Mouse (Mus musculus): ENCODE data around the gene Alk. TPM values are rescaled to one million over a fixed set of nuclear protein-coding genes. Genes with fewer than 3 reads are reported as not detected.
A peak's percentile ranks its signal among the peaks of the same experiment; 100 is the strongest.

Gene Alk
- polyA plus RNA-seq, 1 experiment from 2014 or later = 4.7 TPM

GRCm38 (mm10) chr17:72023323-72023722 is 581.1 kb downstream of the Alk start:
- WGBS = 54% methylated on average over 9 of the region's 9 CpGs
- Histone ChIP-seq H3K9me3 (ENCODE audit: control insufficient read depth, low read length) (no peaks in the 10 kb centered on the region), H3K9ac (replicated peaks; ENCODE audit: low read depth, low read length) (no peak overlapping the region), H3K27ac (ENCODE audit: low read length) (no peak overlapping the region), H3K36me3 (ENCODE audit: control insufficient read depth, insufficient read depth) (no peaks in the 10 kb centered on the region), H3K4me3 (replicated peaks; ENCODE audit: low read length) (no peak overlapping the region), H3K4me2 (ENCODE audit: low read length) (no peak overlapping the region), H3K4me1 (replicated peaks; ENCODE audit: control insufficient read depth, insufficient read depth, low read length) (0 out of 2 replicates have a peak, but pooled peaks cover 4% of the 10 kb centered on the region), H3K27me3 (replicated peaks; ENCODE audit: control insufficient read depth, insufficient read depth, low read length) (no peaks in the 10 kb centered on the region)
- ATAC-seq = peak; percentile 58

GRCm38 (mm10) chr17:72021733-72022669 is 582.4 kb downstream of the Alk start:
- Histone ChIP-seq H3K4me1 (replicated peaks; ENCODE audit: control insufficient read depth, insufficient read depth, low read length) (0 out of 2 replicates have a peak, but pooled peaks cover 4% of the 10 kb centered on the region), H3K36me3 (ENCODE audit: control insufficient read depth, insufficient read depth) (no peaks in the 10 kb centered on the region), H3K27ac (ENCODE audit: low read length) (no peak overlapping the region), H3K4me3 (replicated peaks; ENCODE audit: low read length) (no peak overlapping the region), H3K9me3 (ENCODE audit: control insufficient read depth, low read length) (no peaks in the 10 kb centered on the region), H3K4me2 (ENCODE audit: low read length) (no peak overlapping the region), H3K9ac (replicated peaks; ENCODE audit: low read depth, low read length) (no peak overlapping the region), H3K27me3 (replicated peaks; ENCODE audit: control insufficient read depth, insufficient read depth, low read length) (no peaks in the 10 kb centered on the region)
- ATAC-seq = peak; percentile 47
- WGBS = 62% methylated on average over 10 of the region's 10 CpGs

DNA sequence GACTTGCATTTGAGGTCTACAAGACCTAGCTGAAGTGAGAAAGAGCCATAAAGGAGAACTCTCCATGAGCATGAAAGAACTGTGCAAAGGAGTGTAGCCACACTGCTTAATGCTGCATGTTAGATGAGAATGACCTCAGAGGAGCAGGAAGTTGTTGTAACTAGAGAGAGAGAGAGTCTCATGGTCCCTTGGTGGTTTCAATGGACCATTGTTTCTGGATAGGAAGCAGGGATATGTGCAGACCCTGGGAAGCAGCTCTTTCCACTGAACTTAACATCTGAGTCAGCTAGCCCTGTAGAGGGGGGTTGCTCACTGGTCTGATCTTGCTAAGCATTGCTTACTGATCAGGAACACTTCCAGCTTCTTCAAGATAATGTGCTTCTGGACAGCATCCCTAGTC is 587.1 kb downstream of the Alk start:
- H3K27ac ChIP-seq (ENCODE audit: low read length) = no peak overlapping the region
- no peak for ATAC-seq
- H3K4me2 ChIP-seq (ENCODE audit: low read length) = no peak overlapping the region
- H3K36me3 ChIP-seq (ENCODE audit: control insufficient read depth, insufficient read depth) = no peaks in the 10 kb centered on the region
- no peaks in the 10 kb centered on the region for H3K9me3 ChIP-seq (ENCODE audit: control insufficient read depth, low read length)
- H3K4me3 ChIP-seq (replicated peaks; ENCODE audit: low read length) = no peak overlapping the region
- H3K4me1 ChIP-seq (replicated peaks; ENCODE audit: control insufficient read depth, insufficient read depth, low read length) = peaks cover 10% of the 10 kb centered on the region
- H3K27me3 ChIP-seq (replicated peaks; ENCODE audit: control insufficient read depth, insufficient read depth, low read length) = no peaks in the 10 kb centered on the region
- H3K9ac ChIP-seq (replicated peaks; ENCODE audit: low read depth, low read length) = no peak overlapping the region

DNA sequence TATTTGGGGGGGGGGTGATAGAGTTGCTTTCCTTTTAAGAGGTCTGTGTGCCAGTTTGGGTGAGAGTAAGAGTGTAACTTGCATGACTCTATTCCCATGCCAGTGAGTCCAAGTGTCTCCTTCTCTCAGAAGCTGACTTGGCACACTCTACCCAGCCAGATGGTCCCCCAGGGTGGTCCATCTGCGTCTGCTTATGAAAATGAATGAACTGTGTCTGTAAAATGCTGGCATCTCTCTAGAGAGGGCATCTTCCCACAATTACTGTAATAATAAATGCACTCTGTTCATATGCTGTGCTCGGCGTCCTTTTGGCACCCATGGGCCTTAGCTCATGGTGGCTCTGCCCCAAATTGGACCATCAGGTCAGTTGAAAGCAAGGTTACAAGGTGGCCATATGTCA is 589.2 kb downstream of the Alk start:
- Histone ChIP-seq H3K4me2 (ENCODE audit: low read length) (no peak overlapping the region), H3K27ac (ENCODE audit: low read length) (no peak overlapping the region), H3K9me3 (ENCODE audit: control insufficient read depth, low read length) (no peaks in the 10 kb centered on the region), H3K4me1 (replicated peaks; ENCODE audit: control insufficient read depth, insufficient read depth, low read length) (peaks cover 8% of the 10 kb centered on the region), H3K36me3 (ENCODE audit: control insufficient read depth, insufficient read depth) (no peaks in the 10 kb centered on the region), H3K27me3 (replicated peaks; ENCODE audit: control insufficient read depth, insufficient read depth, low read length) (no peaks in the 10 kb centered on the region), H3K9ac (replicated peaks; ENCODE audit: low read depth, low read length) (no peak overlapping the region), H3K4me3 (replicated peaks; ENCODE audit: low read length) (no peak overlapping the region)
- WGBS = 36% methylated on average over 3 of the region's 3 CpGs
- ATAC-seq = peak; percentile 95

DNA sequence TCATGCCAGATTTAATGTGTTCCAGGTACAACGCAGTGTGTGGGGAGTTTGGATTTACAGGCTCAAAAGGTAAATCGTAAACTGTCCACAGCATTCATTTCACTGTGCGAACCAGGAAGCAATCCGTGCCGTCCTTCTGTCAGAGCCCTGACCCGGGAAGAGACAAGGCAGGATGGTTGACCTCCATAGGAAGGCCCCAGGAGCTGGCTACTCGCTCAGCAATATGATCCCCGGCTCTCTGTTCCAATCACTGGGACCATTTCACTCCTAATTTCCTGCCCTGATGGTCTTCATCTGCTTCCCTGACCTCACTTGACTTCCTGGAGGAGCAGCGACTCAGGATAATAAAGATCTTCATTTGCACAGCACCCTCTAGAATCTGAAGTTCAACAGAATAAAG is 591.7 kb downstream of the Alk start:
- Histone ChIP-seq H3K4me3 (replicated peaks; ENCODE audit: low read length) (no peak overlapping the region), H3K4me1 (replicated peaks; ENCODE audit: control insufficient read depth, insufficient read depth, low read length) (peaks cover 8% of the 10 kb centered on the region), H3K9me3 (ENCODE audit: control insufficient read depth, low read length) (no peaks in the 10 kb centered on the region), H3K4me2 (ENCODE audit: low read length) (no peak overlapping the region), H3K27me3 (replicated peaks; ENCODE audit: control insufficient read depth, insufficient read depth, low read length) (no peaks in the 10 kb centered on the region), H3K36me3 (ENCODE audit: control insufficient read depth, insufficient read depth) (no peaks in the 10 kb centered on the region), H3K9ac (replicated peaks; ENCODE audit: low read depth, low read length) (no peak overlapping the region), H3K27ac (ENCODE audit: low read length) (no peak overlapping the region)
- ATAC-seq = no peak
- whole genome bisulfite sequencing = 88% methylated on average over 9 of the region's 9 CpGs

- Histone ChIP-seq H3K4me1 (replicated peaks; ENCODE audit: control insufficient read depth, insufficient read depth, low read length) (peaks cover 5% of the 10 kb centered on the region), H3K27ac (ENCODE audit: low read length) (no peak overlapping the region), H3K27me3 (replicated peaks; ENCODE audit: control insufficient read depth, insufficient read depth, low read length) (no peaks in the 10 kb centered on the region), H3K9me3 (ENCODE audit: control insufficient read depth, low read length) (no peaks in the 10 kb centered on the region), H3K4me2 (ENCODE audit: low read length) (no peak overlapping the region), H3K36me3 (ENCODE audit: control insufficient read depth, insufficient read depth) (no peaks in the 10 kb centered on the region), H3K4me3 (replicated peaks; ENCODE audit: low read length) (no peak overlapping the region), H3K9ac (replicated peaks; ENCODE audit: low read depth, low read length) (no peak overlapping the region)
- WGBS = 81% methylated on average over 2 of the region's 2 CpGs
- ATAC-seq = no peak
These were observed 594.6 kb downstream of the Alk start for GRCm38 (mm10) chr17:72009836-72010235.

- 81% methylated on average over 5 of the region's 5 CpGs for WGBS
These were observed 596.0 kb downstream of the Alk start for GRCm38 (mm10) chr17:72008389-72008788.

DNA sequence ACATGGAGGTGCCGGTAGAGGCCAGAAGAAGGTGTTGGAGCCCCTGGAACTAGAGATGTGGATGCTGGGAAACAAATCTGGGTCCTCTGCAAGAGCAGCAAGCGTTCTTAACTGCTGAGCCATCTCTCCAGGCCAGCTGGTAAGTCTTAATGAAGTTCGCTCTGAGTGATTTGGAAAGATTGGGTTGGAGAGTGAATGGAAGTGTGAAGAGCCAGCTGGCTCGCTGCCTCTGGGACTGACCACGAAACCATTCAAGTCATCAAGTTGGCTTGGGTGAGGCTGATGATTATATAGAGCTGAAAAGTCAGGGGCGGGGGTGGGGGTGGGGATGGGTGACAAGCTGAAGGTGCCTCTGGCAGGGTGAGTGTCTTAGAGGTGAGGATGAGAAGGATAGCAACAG is 599.1 kb downstream of the Alk start:
- no peaks in the 10 kb centered on the region for H3K36me3 ChIP-seq (ENCODE audit: control insufficient read depth, insufficient read depth)
- H3K4me1 ChIP-seq (replicated peaks; ENCODE audit: control insufficient read depth, insufficient read depth, low read length) = no peaks in the 10 kb centered on the region
- no peak overlapping the region for H3K4me3 ChIP-seq (replicated peaks; ENCODE audit: low read length)
- no peak overlapping the region for H3K9ac ChIP-seq (replicated peaks; ENCODE audit: low read depth, low read length)
- no peaks in the 10 kb centered on the region for H3K27me3 ChIP-seq (replicated peaks; ENCODE audit: control insufficient read depth, insufficient read depth, low read length)
- ATAC-seq = no peak
- H3K9me3 ChIP-seq (ENCODE audit: control insufficient read depth, low read length) = no peaks in the 10 kb centered on the region
- H3K27ac ChIP-seq (ENCODE audit: low read length) = no peak overlapping the region
- WGBS = 70% methylated on average over 6 of the region's 6 CpGs
- H3K4me2 ChIP-seq (ENCODE audit: low read length) = no peak overlapping the region

More at GRCm38 (mm10) chr17:72008389-72008788, 596.0 kb downstream of the Alk start:
- ATAC-seq = no peak
- Histone ChIP-seq H3K9me3 (ENCODE audit: control insufficient read depth, low read length) (no peaks in the 10 kb centered on the region), H3K4me1 (replicated peaks; ENCODE audit: control insufficient read depth, insufficient read depth, low read length) (no peaks in the 10 kb centered on the region), H3K4me3 (replicated peaks; ENCODE audit: low read length) (no peak overlapping the region), H3K27ac (ENCODE audit: low read length) (no peak overlapping the region), H3K36me3 (ENCODE audit: control insufficient read depth, insufficient read depth) (no peaks in the 10 kb centered on the region), H3K27me3 (replicated peaks; ENCODE audit: control insufficient read depth, insufficient read depth, low read length) (no peaks in the 10 kb centered on the region), H3K9ac (replicated peaks; ENCODE audit: low read depth, low read length) (no peak overlapping the region), H3K4me2 (ENCODE audit: low read length) (no peak overlapping the region)

- no peak overlapping the region for H3K4me2 ChIP-seq (ENCODE audit: low read length)
- H3K4me3 ChIP-seq (replicated peaks; ENCODE audit: low read length) = no peak overlapping the region
- 68% methylated on average over 5 of the region's 5 CpGs for WGBS
- H3K27ac ChIP-seq (ENCODE audit: low read length) = no peak overlapping the region
- H3K4me1 ChIP-seq (replicated peaks; ENCODE audit: control insufficient read depth, insufficient read depth, low read length) = no peaks in the 10 kb centered on the region
- no peak overlapping the region for H3K9ac ChIP-seq (replicated peaks; ENCODE audit: low read depth, low read length)
- H3K27me3 ChIP-seq (replicated peaks; ENCODE audit: control insufficient read depth, insufficient read depth, low read length) = no peaks in the 10 kb centered on the region
- no peaks in the 10 kb centered on the region for H3K9me3 ChIP-seq (ENCODE audit: control insufficient read depth, low read length)
- H3K36me3 ChIP-seq (ENCODE audit: control insufficient read depth, insufficient read depth) = no peaks in the 10 kb centered on the region
- no peak for ATAC-seq
These were observed 604.6 kb downstream of the Alk start for GRCm38 (mm10) chr17:71999527-72000482.

Measured in forebrain, embryonic 16.5 days (tissue).